Mouse (Mus musculus): Measurements from ENCODE around the gene Bub1b. TPM values are rescaled to one million over a fixed set of nuclear protein-coding genes. Genes with fewer than 3 reads are reported as not detected.

The Bub1b gene
- polyA plus RNA-seq, 1 experiment from 2014 or later = 60.6 TPM

- Histone ChIP-seq H3K36me3 (no peaks in the 10 kb centered on the region), H3K4me1 (peaks cover 40% of the 10 kb centered on the region), H3K4me2 (replicated peaks) (no peak overlapping the region), H3K27ac (replicated peaks) (peak overlapping the region; percentile 68), H3K4me3 (replicated peaks) (no peak overlapping the region), H3K9me3 (replicated peaks) (no peaks in the 10 kb centered on the region), H3K27me3 (peaks cover 5% of the 10 kb centered on the region), H3K9ac (no peak overlapping the region)
- ATAC-seq (ENCODE audit: insufficient number of reproducible peaks, low FRiP score, low TSS enrichment, low read depth) = no peak
- 26% methylated on average over 4 of the region's 4 CpGs for WGBS
Observed at GRCm38 (mm10) chr2:118658457-118658856, 60.4 kb downstream of the Bub1b start.

- Histone ChIP-seq H3K9me3 (replicated peaks) (no peaks in the 10 kb centered on the region), H3K4me3 (replicated peaks) (no peak overlapping the region), H3K9ac (no peak overlapping the region), H3K27ac (replicated peaks) (peak overlapping the region; percentile 68), H3K36me3 (no peaks in the 10 kb centered on the region), H3K4me1 (peaks cover 45% of the 10 kb centered on the region), H3K27me3 (peaks cover 10% of the 10 kb centered on the region), H3K4me2 (replicated peaks) (no peak overlapping the region)
- no peak for ATAC-seq (ENCODE audit: insufficient number of reproducible peaks, low FRiP score, low TSS enrichment, low read depth)
- 77% methylated on average over 1 of the region's 1 CpGs for WGBS
Observed at GRCm38 (mm10) chr2:118659077-118659476, 61.1 kb downstream of the Bub1b start.

- Histone ChIP-seq H3K27me3 (peaks cover 14% of the 10 kb centered on the region), H3K36me3 (no peaks in the 10 kb centered on the region), H3K9ac (no peak overlapping the region), H3K27ac (replicated peaks) (no peak overlapping the region; the same call in 1 of the 2 replicates), H3K4me1 (peaks cover 43% of the 10 kb centered on the region), H3K4me2 (replicated peaks) (peak overlapping the region; percentile 46), H3K4me3 (replicated peaks) (peak overlapping the region; percentile 41), H3K9me3 (replicated peaks) (no peaks in the 10 kb centered on the region)
- 84% methylated on average over 12 of the region's 12 CpGs for WGBS
- ATAC-seq (ENCODE audit: insufficient number of reproducible peaks, low FRiP score, low TSS enrichment, low read depth) = no peak
Observed at GRCm38 (mm10) chr2:118659493-118659892, 61.5 kb downstream of the Bub1b start.

GRCm38 (mm10) chr2:118659998-118660452, 62.0 kb downstream of the Bub1b start:
- 4% methylated on average over 4 of the region's 4 CpGs for WGBS
- no peak overlapping the region for H3K27ac ChIP-seq (replicated peaks)
- peak; percentile 52; the same call in 1 of the 2 replicates for ATAC-seq (ENCODE audit: insufficient number of reproducible peaks, low FRiP score, low TSS enrichment, low read depth)

GRCm38 (mm10) chr2:118661891-118662290, 63.9 kb downstream of the Bub1b start:
- H3K9me3 ChIP-seq (replicated peaks) = no peaks in the 10 kb centered on the region
- WGBS = 77% methylated on average over 9 of the region's 9 CpGs
- H3K4me1 ChIP-seq = peaks cover 35% of the 10 kb centered on the region
- H3K36me3 ChIP-seq = no peaks in the 10 kb centered on the region
- H3K4me2 ChIP-seq (replicated peaks) = no peak overlapping the region
- H3K27ac ChIP-seq (replicated peaks) = no peak overlapping the region
- peaks cover 17% of the 10 kb centered on the region for H3K27me3 ChIP-seq
- ATAC-seq (ENCODE audit: insufficient number of reproducible peaks, low FRiP score, low TSS enrichment, low read depth) = no peak
- no peak overlapping the region for H3K4me3 ChIP-seq (replicated peaks)
- H3K9ac ChIP-seq = no peak overlapping the region

More at GRCm38 (mm10) chr2:118659998-118660452, 62.0 kb downstream of the Bub1b start:
- Histone ChIP-seq H3K27me3 (peaks cover 17% of the 10 kb centered on the region), H3K9ac (no peak overlapping the region), H3K4me2 (replicated peaks) (peak overlapping the region; percentile 46), H3K4me1 (peaks cover 43% of the 10 kb centered on the region), H3K9me3 (replicated peaks) (no peaks in the 10 kb centered on the region), H3K36me3 (no peaks in the 10 kb centered on the region), H3K4me3 (replicated peaks) (peak overlapping the region; percentile 41)

- Histone ChIP-seq H3K27me3 (peaks cover 17% of the 10 kb centered on the region), H3K9ac (no peak within 1 kb of the TSS), H3K4me3 (replicated peaks) (peak within 1 kb of the TSS; percentile 37), H3K4me1 (peaks cover 30% of the 10 kb centered on the region), H3K36me3 (no peaks in the 10 kb centered on the region), H3K4me2 (replicated peaks) (peak within 1 kb of the TSS; percentile 54), H3K27ac (replicated peaks) (peak within 1 kb of the TSS; percentile 34; the same call in 1 of the 2 replicates), H3K9me3 (replicated peaks) (no peaks in the 10 kb centered on the region)
- 0 out of 2 replicates have a peak, but pooled peaks have one; percentile 19 for ATAC-seq (ENCODE audit: insufficient number of reproducible peaks, low FRiP score, low TSS enrichment, low read depth)
- WGBS = 1% methylated on average over 37 of the region's 37 CpGs
Observed at GRCm38 (mm10) chr2:118662902-118663803, 65.1 kb downstream of the Bub1b start, which contains the start of gene Pak6. Pak6 (plus strand) TSS chr2:118663303.

GRCm38 (mm10) chr2:118663804-118664766, 66.1 kb downstream of the Bub1b start:
- Histone ChIP-seq H3K9ac (no peak overlapping the region), H3K4me3 (replicated peaks) (peak overlapping the region; percentile 37), H3K4me1 (peaks cover 28% of the 10 kb centered on the region), H3K36me3 (no peaks in the 10 kb centered on the region), H3K9me3 (replicated peaks) (no peaks in the 10 kb centered on the region), H3K27ac (replicated peaks) (peak overlapping the region; percentile 34; the same call in 1 of the 2 replicates), H3K27me3 (peaks cover 17% of the 10 kb centered on the region), H3K4me2 (replicated peaks) (peak overlapping the region; percentile 54)
- 44% methylated on average over 19 of the region's 19 CpGs for WGBS
- 0 out of 2 replicates have a peak, but pooled peaks have one; percentile 43 for ATAC-seq (ENCODE audit: insufficient number of reproducible peaks, low FRiP score, low TSS enrichment, low read depth)

- Histone ChIP-seq H3K4me2 (replicated peaks) (no peak overlapping the region), H3K9ac (no peak overlapping the region), H3K36me3 (no peaks in the 10 kb centered on the region), H3K27ac (replicated peaks) (no peak overlapping the region), H3K9me3 (replicated peaks) (no peaks in the 10 kb centered on the region), H3K27me3 (peaks cover 17% of the 10 kb centered on the region), H3K4me3 (replicated peaks) (no peak overlapping the region), H3K4me1 (peaks cover 21% of the 10 kb centered on the region)
- no peak for ATAC-seq (ENCODE audit: insufficient number of reproducible peaks, low FRiP score, low TSS enrichment, low read depth)
- 63% methylated on average over 3 of the region's 3 CpGs for WGBS
Observed at GRCm38 (mm10) chr2:118664975-118665516, 67.0 kb downstream of the Bub1b start.

- Histone ChIP-seq H3K36me3 (no peaks in the 10 kb centered on the region), H3K4me1 (peaks cover 19% of the 10 kb centered on the region), H3K4me2 (replicated peaks) (no peak overlapping the region), H3K27ac (replicated peaks) (no peak overlapping the region), H3K9ac (no peak overlapping the region), H3K27me3 (peaks cover 17% of the 10 kb centered on the region), H3K4me3 (replicated peaks) (no peak overlapping the region), H3K9me3 (replicated peaks) (no peaks in the 10 kb centered on the region)
- no peak for ATAC-seq (ENCODE audit: insufficient number of reproducible peaks, low FRiP score, low TSS enrichment, low read depth)
- 76% methylated on average over 4 of the region's 4 CpGs for WGBS
Observed at GRCm38 (mm10) chr2:118665616-118666015, 67.6 kb downstream of the Bub1b start.

- no peak for ATAC-seq (ENCODE audit: insufficient number of reproducible peaks, low FRiP score, low TSS enrichment, low read depth)
- WGBS = 74% methylated on average over 5 of the region's 5 CpGs
Observed at GRCm38 (mm10) chr2:118667181-118667580, 69.2 kb downstream of the Bub1b start.

More at GRCm38 (mm10) chr2:118667181-118667580, 69.2 kb downstream of the Bub1b start:
- H3K27ac ChIP-seq (replicated peaks) = no peak overlapping the region
- no peaks in the 10 kb centered on the region for H3K9me3 ChIP-seq (replicated peaks)
- H3K4me1 ChIP-seq = peaks cover 19% of the 10 kb centered on the region
- no peak overlapping the region for H3K9ac ChIP-seq
- H3K4me3 ChIP-seq (replicated peaks) = no peak overlapping the region
- H3K36me3 ChIP-seq = no peaks in the 10 kb centered on the region
- H3K4me2 ChIP-seq (replicated peaks) = no peak overlapping the region
- H3K27me3 ChIP-seq = peaks cover 17% of the 10 kb centered on the region
